10 mouse cellular contexts compared by ENCODE assay signal in genomic region chr10:121263520-121264203, GRCm38 (mm10).
DNase-seq lines count a peak whose midpoint lies in the region; ATAC-seq and TF ChIP-seq lines count a peak whose summit lies in the region.
"Had no signal": no experiment of that assay in that cellular context is flagged by ENCODE, and none has a peak within 500 bp of the region (broad histone marks: within the 10 kb centered on the region; RNA-seq: fewer than 3 reads in every experiment).

No protein-coding gene starts in this region.

- no peaks in the 10 kb centered on the region for H3K36me3 ChIP-seq in kidney, adult 2 months (ENCODE audit: control insufficient read depth, insufficient read depth, low read length)
- H3K36me3 ChIP-seq in heart, embryonic 11.5 days (ENCODE audit: control insufficient read depth, insufficient read depth, low read length) = no peaks in the 10 kb centered on the region

- H3K9me3 ChIP-seq in heart, embryonic 11.5 days (replicated peaks; ENCODE audit: control insufficient read depth, low read length) = no peaks in the 10 kb centered on the region
- H3K9me3 ChIP-seq: forebrain, embryonic 10.5 days had no signal

- no peaks in the 10 kb centered on the region for H3K4me1 ChIP-seq in kidney, adult 2 months (ENCODE audit: control insufficient read depth, insufficient read depth, low read length)
- H3K4me1 ChIP-seq in heart, embryonic 11.5 days (ENCODE audit: control insufficient read depth, insufficient read depth, low read length) = no peaks in the 10 kb centered on the region
- H3K4me1 ChIP-seq: forebrain, embryonic 10.5 days had no signal

- H3K27me3 ChIP-seq in kidney, adult 2 months (replicated peaks; ENCODE audit: control insufficient read depth, insufficient read depth, low read length) = no peaks in the 10 kb centered on the region
- 0 out of 2 replicates have a peak, but pooled peaks cover 3% of the 10 kb centered on the region for H3K27me3 ChIP-seq in heart, embryonic 11.5 days (ENCODE audit: control insufficient read depth, insufficient read depth, low read length)
- H3K27me3 ChIP-seq: CH12.LX had no signal

- TF ChIP-seq POLR2A in kidney, adult 2 months (IDR thresholded peaks at IDR 0.05; ENCODE audit: low read depth, low read length) = no peak

- DNase-seq in kidney, adult 2 months = no peak
- DNase-seq in kidney, postnatal 36 days = no peak
- DNase-seq in right cerebral cortex, adult 18-20 months = peak; percentile 45
- DNase-seq in right cerebral cortex, adult 2 months (ENCODE audit: low spot score in 2 of 2) = no peak
- peak; percentile 23 to 32 for DNase-seq in thymus, postnatal 36 days
- DNase-seq in layer of hippocampus, adult 9-11 months = no peak

- H3K9ac ChIP-seq in heart, embryonic 11.5 days (ENCODE audit: low read depth, low read length) = no peak overlapping the region

- H3K4me3 ChIP-seq in kidney, adult 2 months (ENCODE audit: insufficient read depth, low read depth, low read length) = peak overlapping the region; percentile 21; the same call in 1 of the 2 replicates
- H3K4me3 ChIP-seq in heart, embryonic 11.5 days (ENCODE audit: low read depth, low read length) = no peak overlapping the region
- H3K4me3 ChIP-seq: forebrain, embryonic 10.5 days had no signal

- H3K27ac ChIP-seq in kidney, adult 2 months (ENCODE audit: insufficient read depth, low read depth, low read length) = no peak overlapping the region
- H3K27ac ChIP-seq in heart, embryonic 11.5 days (ENCODE audit: low read depth, low read length) = no peak overlapping the region
- H3K27ac ChIP-seq: forebrain, embryonic 10.5 days had no signal

- ATAC-seq in megakaryocyte, adult 5-6 weeks (ENCODE audit: poor library complexity, severe bottlenecking) = peak; percentile 52
- no peak for ATAC-seq in heart, embryonic 11.5 days (replicated peaks; ENCODE audit: insufficient number of reproducible peaks, low FRiP score, low TSS enrichment)

- H3K4me2 ChIP-seq in heart, embryonic 11.5 days = no peak overlapping the region

- TF ChIP-seq CTCF in kidney, adult 2 months (conservative IDR thresholded peaks at IDR 0.05; ENCODE audit: insufficient read depth, insufficient read length, low read depth, low read length) = no peak

- WGBS in kidney, adult 2 months = 50% methylated on average over 21 of the region's 21 CpGs
- 79% methylated on average over 21 of the region's 21 CpGs for WGBS in heart, embryonic 11.5 days (ENCODE audit: insufficient replicate concordance)

Comparison
In these comparisons a context has a peak if more than half of its experiments do, and no peak if none do; other contexts are left out.
1. DNase-seq: peak in right cerebral cortex, adult 18-20 months (single experiment) and thymus, postnatal 36 days (2 of 2); none in kidney, adult 2 months (single experiment), kidney, postnatal 36 days (0 of 2), right cerebral cortex, adult 2 months (0 of 2) and layer of hippocampus, adult 9-11 months (single experiment).